Mouse (Mus musculus) olfactory bulb, adult 2 months (tissue): Measurements from ENCODE around the gene Mapk3. TPM values are rescaled to one million over a fixed set of nuclear protein-coding genes. Genes with fewer than 3 reads are reported as not detected.

Experiments used
- H3K27ac ChIP-seq: fragments of 200-500 bp; 2 replicates; pipeline ENCODE4 v1.5.1; 2012; ENCODE audit warnings: low read depth, low read length; ENCODE audit not compliant: insufficient read depth
- H3K4me1 ChIP-seq: fragments of 200-500 bp; 2 replicates; pipeline ENCODE4 v1.6.1; 2012; ENCODE audit warnings: low read length; ENCODE audit not compliant: control insufficient read depth, insufficient read depth
- H3K4me3 ChIP-seq: fragments of 200-500 bp; 2 replicates; pipeline ENCODE4 v1.5.1; 2012; ENCODE audit warnings: mild to moderate bottlenecking, low read depth, low read length, moderate library complexity; ENCODE audit not compliant: insufficient read depth
- CTCF ChIP-seq: fragments of 200-500 bp; IDR thresholded peaks from 2 replicates; pipeline ENCODE4 v1.5.1; 2012; ENCODE audit warnings: low read depth, mild to moderate bottlenecking, low read length, moderate library complexity; ENCODE audit not compliant: insufficient read depth
- POLR2A ChIP-seq: fragments of 200-500 bp; IDR thresholded peaks from 2 replicates; pipeline ENCODE4 v1.6.1; 2012; ENCODE audit warnings: mild to moderate bottlenecking, low read depth, low read length, moderate library complexity; ENCODE audit not compliant: insufficient read depth
- WGBS: fragments of 180-500 bp; shearing (Covaris S2); methylation state at CpG from one replicate; pipeline ENCODE4 v1.1.7; 2018; 5-methylcytosine and 5-hydroxymethylcytosine counted together
- polyA plus RNA-seq: library from polyadenylated mRNA; stranded (reverse); fragments of >200 nt; gene quantifications from 2 replicates; pipeline ENCODE4 v1.2.4, GENCODE M21; 2012; ENCODE audit warnings: low replicate concordance; ENCODE audit not compliant: missing spikeins, insufficient read depth, insufficient read length

Gene Mapk3
- polyA plus RNA-seq, 1 experiment: 208 TPM

- Histone ChIP-seq H3K4me1 (peaks cover 3% of the 10 kb centered on the region; the same call in 1 of the 2 replicates), H3K4me3 (no peak overlapping the region), H3K27ac (no peak overlapping the region)
- TF ChIP-seq POLR2A: no peak
- 81% methylated on average over 8 of the region's 8 CpGs for WGBS
These were observed 23.3 kb upstream of the Mapk3 start for GRCm38 (mm10) chr7:126736122-126736521.

GRCm38 (mm10) chr7:126739551-126739950 is 19.9 kb upstream of the Mapk3 start:
- H3K27ac ChIP-seq: no peak overlapping the region

GRCm38 (mm10) chr7:126740132-126740735 is 19.2 kb upstream of the Mapk3 start:
- 59% methylated on average over 13 of the region's 13 CpGs for WGBS
- no peak for TF ChIP-seq POLR2A
- TF ChIP-seq CTCF: no peak
- H3K4me3 ChIP-seq: no peak overlapping the region
- no peak overlapping the region for H3K27ac ChIP-seq
- peaks cover 3% of the 10 kb centered on the region; the same call in 1 of the 2 replicates for H3K4me1 ChIP-seq

More at GRCm38 (mm10) chr7:126739551-126739950, 19.9 kb upstream of the Mapk3 start:
- WGBS: 82% methylated on average over 17 of the region's 17 CpGs
- no peak overlapping the region for H3K4me3 ChIP-seq
- peaks cover 3% of the 10 kb centered on the region; the same call in 1 of the 2 replicates for H3K4me1 ChIP-seq
- no peak for TF ChIP-seq CTCF
- TF ChIP-seq POLR2A: no peak

- 68% methylated on average over 5 of the region's 5 CpGs for WGBS
- TF ChIP-seq POLR2A (no peak), CTCF (no peak)
- Histone ChIP-seq H3K4me3 (no peak overlapping the region), H3K27ac (no peak overlapping the region), H3K4me1 (peaks cover 4% of the 10 kb centered on the region; the same call in 1 of the 2 replicates)
These were observed 18.4 kb upstream of the Mapk3 start for GRCm38 (mm10) chr7:126740977-126741376.

- Histone ChIP-seq H3K4me3 (no peak overlapping the region), H3K4me1 (peaks cover 5% of the 10 kb centered on the region; the same call in 1 of the 2 replicates), H3K27ac (no peak overlapping the region)
- TF ChIP-seq POLR2A: no peak
- TF ChIP-seq CTCF: no peak
- 88% methylated on average over 5 of the region's 5 CpGs for whole genome bisulfite sequencing
These were observed 17.9 kb upstream of the Mapk3 start for GRCm38 (mm10) chr7:126741452-126741851.

GRCm38 (mm10) chr7:126741964-126742482 is 17.4 kb upstream of the Mapk3 start:
- TF ChIP-seq POLR2A (no peak), CTCF (no peak)
- Histone ChIP-seq H3K27ac (no peak overlapping the region), H3K4me1 (peaks cover 5% of the 10 kb centered on the region; the same call in 1 of the 2 replicates), H3K4me3 (no peak overlapping the region)
- WGBS: 94% methylated on average over 13 of the region's 13 CpGs

GRCm38 (mm10) chr7:126746066-126746465 is 13.3 kb upstream of the Mapk3 start:
- no peak for TF ChIP-seq CTCF
- TF ChIP-seq POLR2A: no peak
- H3K4me1 ChIP-seq: 0 out of 2 replicates have a peak, but pooled peaks cover 2% of the 10 kb centered on the region
- no peak overlapping the region for H3K27ac ChIP-seq
- no peak overlapping the region for H3K4me3 ChIP-seq
- WGBS: 83% methylated on average over 12 of the region's 12 CpGs

- Histone ChIP-seq H3K27ac (no peak overlapping the region), H3K4me3 (no peak overlapping the region), H3K4me1 (0 out of 2 replicates have a peak, but pooled peaks cover 2% of the 10 kb centered on the region)
- 50% methylated on average over 6 of the region's 6 CpGs for WGBS
- TF ChIP-seq POLR2A: no peak
- no peak for TF ChIP-seq CTCF
These were observed 12.6 kb upstream of the Mapk3 start for GRCm38 (mm10) chr7:126746798-126747197.

GRCm38 (mm10) chr7:126748824-126749223 is 10.6 kb upstream of the Mapk3 start:
- Histone ChIP-seq H3K4me1 (0 out of 2 replicates have a peak, but pooled peaks cover 2% of the 10 kb centered on the region), H3K4me3 (no peak overlapping the region), H3K27ac (no peak overlapping the region)
- TF ChIP-seq CTCF (no peak), POLR2A (no peak)
- 77% methylated on average over 7 of the region's 7 CpGs for WGBS
